Mouse (Mus musculus) kidney, adult 8-10 months (tissue): ENCODE measurements around the gene Iqgap1.

Experiments used
- DNase-seq, 2 experiments: peaks; one replicate each; pipeline ENCODE4 v3.0.0; 2022

Iqgap1 gene

GRCm38 (mm10) chr7:80843176-80843575, 17.4 kb upstream of the Iqgap1 start:
- no peak for DNase-seq

GRCm38 (mm10) chr7:80842132-80842531, 16.4 kb upstream of the Iqgap1 start:
- DNase-seq = no peak

GRCm38 (mm10) chr7:80840937-80841336, 15.2 kb upstream of the Iqgap1 start:
- DNase-seq = no peak

GRCm38 (mm10) chr7:80840241-80840640, 14.5 kb upstream of the Iqgap1 start:
- DNase-seq = no peak

- no peak for DNase-seq
Observed at GRCm38 (mm10) chr7:80839755-80840154, 14.0 kb upstream of the Iqgap1 start.

- DNase-seq = no peak
Observed at GRCm38 (mm10) chr7:80838247-80838646, 12.5 kb upstream of the Iqgap1 start.

GRCm38 (mm10) chr7:80837736-80838135, 12.0 kb upstream of the Iqgap1 start:
- DNase-seq = peak in 1 of 2 experiments; percentile 57

GRCm38 (mm10) chr7:80835984-80836652, 10.3 kb upstream of the Iqgap1 start:
- no peak for DNase-seq

GRCm38 (mm10) chr7:80833651-80834532, 8.1 kb upstream of the Iqgap1 start:
- no peak for DNase-seq

- DNase-seq = peak; percentile 58 to 68
Observed at GRCm38 (mm10) chr7:80832996-80833650, 7.3 kb upstream of the Iqgap1 start.

- peak in 1 of 2 experiments; percentile 37 for DNase-seq
Observed at GRCm38 (mm10) chr7:80832191-80832590, 6.4 kb upstream of the Iqgap1 start.

GRCm38 (mm10) chr7:80830193-80830803, 4.5 kb upstream of the Iqgap1 start:
- no peak for DNase-seq

GRCm38 (mm10) chr7:80828146-80828860, 2.5 kb upstream of the Iqgap1 start:
- no peak for DNase-seq

- no peak for DNase-seq
Observed at GRCm38 (mm10) chr7:80823875-80824682, 1.7 kb downstream of the Iqgap1 start.

GRCm38 (mm10) chr7:80823267-80823666, 2.5 kb downstream of the Iqgap1 start:
- DNase-seq = no peak

GRCm38 (mm10) chr7:80820838-80821237, 4.9 kb downstream of the Iqgap1 start:
- no peak for DNase-seq

GRCm38 (mm10) chr7:80816641-80817040, 9.1 kb downstream of the Iqgap1 start:
- DNase-seq = no peak

GRCm38 (mm10) chr7:80813397-80813796, 12.4 kb downstream of the Iqgap1 start:
- no peak for DNase-seq

- DNase-seq = no peak
Observed at GRCm38 (mm10) chr7:80806331-80806730, 19.4 kb downstream of the Iqgap1 start.

- DNase-seq = peak; percentile 92 to 94
Observed at GRCm38 (mm10) chr7:80803173-80803872, 22.5 kb downstream of the Iqgap1 start.
